Mouse (Mus musculus) intestine, postnatal 0 days (tissue): ENCODE data around the gene Ass1. TPM values are rescaled to one million over a fixed set of nuclear protein-coding genes. Genes with fewer than 3 reads are reported as not detected.

Experiments
- ATAC-seq: fragments of 200-750 bp; cut with Nextera tagmentation; 2 replicates; pipeline ENCODE4 v1.8.0; 2017; ENCODE audit warnings: mild to moderate bottlenecking, moderate TSS enrichment, moderate library complexity
- H3K27ac ChIP-seq: fragments of 300-500 bp; sonication (generic); 2 replicates; pipeline ENCODE4 v1.5.1; 2014; ENCODE audit warnings: mild to moderate bottlenecking, low read depth, low read length, moderate library complexity
- H3K27me3 ChIP-seq: fragments of 300-500 bp; sonication (generic); replicated peaks from 2 replicates; pipeline ENCODE4 v1.6.1; 2014; ENCODE audit warnings: low read length, mixed read lengths; ENCODE audit not compliant: control insufficient read depth, insufficient read depth
- H3K36me3 ChIP-seq: fragments of 300-500 bp; sonication (generic); 2 replicates; pipeline ENCODE4 v1.6.1; 2014; ENCODE audit warnings: mild to moderate bottlenecking, moderate library complexity; ENCODE audit not compliant: control insufficient read depth, insufficient read depth
- H3K4me1 ChIP-seq: fragments of 300-500 bp; sonication (generic); replicated peaks from 2 replicates; pipeline ENCODE4 v1.6.1; 2014; ENCODE audit warnings: antibody characterized with exemption, low read length, mixed read lengths; ENCODE audit not compliant: control insufficient read depth, insufficient read depth
- H3K4me2 ChIP-seq: fragments of 300-500 bp; sonication (generic); replicated peaks from 2 replicates; pipeline ENCODE4 v1.6.1; 2014; ENCODE audit warnings: low read depth, mild to moderate bottlenecking, moderate library complexity
- H3K4me3 ChIP-seq: fragments of 300-500 bp; sonication (generic); 2 replicates; pipeline ENCODE4 v1.5.1; 2014; ENCODE audit warnings: low read depth, low read length
- H3K9ac ChIP-seq: fragments of 300-500 bp; sonication (generic); 2 replicates; pipeline ENCODE4 v1.6.1; 2014; ENCODE audit warnings: mild to moderate bottlenecking, low read depth, low read length
- H3K9me3 ChIP-seq: fragments of 300-500 bp; sonication (generic); 2 replicates; pipeline ENCODE4 v1.6.1; 2016; ENCODE audit warnings: mixed run types; ENCODE audit not compliant: control insufficient read depth
- CTCF ChIP-seq: sonication (generic); IDR thresholded peaks from 2 replicates; pipeline ENCODE4 v1.5.1; 2016; ENCODE audit warnings: low read depth, mild to moderate bottlenecking, control low read depth, antibody characterized with exemption, moderate library complexity
- WGBS: fragments of 180-500 bp; shearing (Covaris S2); extraction: QIAGEN DNeasy Blood & Tissue Kit; methylation state at CpG from one replicate; pipeline ENCODE4 v1.1.7; 2014; 5-methylcytosine and 5-hydroxymethylcytosine counted together
- polyA plus RNA-seq: library from polyadenylated mRNA; unstranded; fragments of >200 nt; fragmentation: Nextera tagmentation; extraction: Ambion mirVana; gene quantifications from 2 replicates; pipeline ENCODE4 v1.2.1, GENCODE M21; 2015

The Ass1 gene
- polyA plus RNA-seq, 1 experiment from 2014 or later = 492 TPM

- H3K4me3 ChIP-seq = no peak overlapping the region
- H3K27me3 ChIP-seq = no peaks in the 10 kb centered on the region
- TF ChIP-seq CTCF = no peak
- no peak overlapping the region for H3K4me2 ChIP-seq
- WGBS = 60% methylated on average over 3 of the region's 3 CpGs
- no peaks in the 10 kb centered on the region; the same call in 1 of the 2 replicates for H3K36me3 ChIP-seq
- no peak overlapping the region for H3K9ac ChIP-seq
- H3K4me1 ChIP-seq = peaks cover 14% of the 10 kb centered on the region; the same call in 1 of the 2 replicates
- H3K27ac ChIP-seq = no peak overlapping the region
- no peak for ATAC-seq
- H3K9me3 ChIP-seq = no peaks in the 10 kb centered on the region
These were observed 21.1 kb upstream of the Ass1 start for GRCm38 (mm10) chr2:31448756-31449440.

DNA sequence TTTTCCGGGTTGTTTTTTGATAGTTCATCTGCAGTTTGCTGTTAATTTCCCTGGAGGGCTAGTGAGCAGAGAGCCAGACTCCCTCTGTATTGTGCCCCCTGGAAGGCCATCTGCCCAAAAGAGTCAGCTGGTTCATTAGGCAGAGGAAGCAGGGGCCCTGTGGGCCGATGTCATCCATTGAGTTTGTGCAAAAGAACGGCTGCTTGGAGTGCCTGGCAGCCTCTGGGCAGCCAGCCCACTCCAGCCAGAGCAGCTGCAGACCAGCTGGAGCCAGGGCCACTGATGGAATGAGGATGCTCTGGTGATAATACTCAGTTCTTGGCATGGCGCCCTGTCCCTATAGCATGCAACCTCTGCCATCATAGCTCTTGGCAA, 20.6 kb upstream of the Ass1 start:
- no peak overlapping the region for H3K4me3 ChIP-seq
- ATAC-seq = no peak
- TF ChIP-seq CTCF = no peak
- H3K27me3 ChIP-seq = no peaks in the 10 kb centered on the region
- H3K4me2 ChIP-seq = no peak overlapping the region
- 66% methylated on average over 4 of the region's 4 CpGs for WGBS
- no peaks in the 10 kb centered on the region; the same call in 1 of the 2 replicates for H3K36me3 ChIP-seq
- H3K9me3 ChIP-seq = no peaks in the 10 kb centered on the region
- H3K27ac ChIP-seq = no peak overlapping the region
- no peak overlapping the region for H3K9ac ChIP-seq
- peaks cover 18% of the 10 kb centered on the region for H3K4me1 ChIP-seq

DNA sequence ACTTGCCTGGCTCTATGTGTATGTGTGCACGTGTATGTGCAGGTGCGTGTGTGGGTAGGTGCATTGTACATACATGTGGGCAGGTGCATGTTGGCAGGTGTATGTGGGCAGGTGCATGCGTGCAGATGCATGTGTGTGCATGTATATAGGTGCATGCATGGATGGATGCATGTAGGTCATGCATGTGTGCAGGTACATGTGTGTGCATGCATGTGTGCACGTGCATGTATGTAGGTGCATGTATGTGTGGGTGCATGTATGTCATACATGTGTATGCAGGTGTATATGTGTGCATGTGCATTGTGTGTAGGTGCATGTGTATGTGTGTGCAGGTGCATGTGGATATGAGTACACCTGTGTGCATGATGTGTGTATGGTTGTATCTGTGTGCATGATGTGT, 20.1 kb upstream of the Ass1 start:
- H3K9me3 ChIP-seq = no peaks in the 10 kb centered on the region
- no peaks in the 10 kb centered on the region for H3K27me3 ChIP-seq
- H3K27ac ChIP-seq = no peak overlapping the region
- H3K4me3 ChIP-seq = no peak overlapping the region
- TF ChIP-seq CTCF = no peak
- H3K4me1 ChIP-seq = peaks cover 23% of the 10 kb centered on the region
- H3K4me2 ChIP-seq = no peak overlapping the region
- WGBS = 89% methylated on average over 4 of the region's 4 CpGs
- H3K9ac ChIP-seq = no peak overlapping the region
- ATAC-seq = no peak
- H3K36me3 ChIP-seq = no peaks in the 10 kb centered on the region; the same call in 1 of the 2 replicates

GRCm38 (mm10) chr2:31450661-31451060, 19.3 kb upstream of the Ass1 start:
- Histone ChIP-seq H3K36me3 (no peaks in the 10 kb centered on the region; the same call in 1 of the 2 replicates), H3K27me3 (no peaks in the 10 kb centered on the region), H3K9ac (no peak overlapping the region), H3K4me2 (no peak overlapping the region), H3K4me3 (no peak overlapping the region), H3K4me1 (peaks cover 23% of the 10 kb centered on the region), H3K27ac (no peak overlapping the region), H3K9me3 (no peaks in the 10 kb centered on the region)
- no peak for ATAC-seq
- no peak for TF ChIP-seq CTCF
- WGBS = 70% methylated on average over 3 of the region's 3 CpGs

- H3K4me1 ChIP-seq = peaks cover 23% of the 10 kb centered on the region
- WGBS = 45% methylated on average over 1 of the region's 1 CpGs
These were observed 18.5 kb upstream of the Ass1 start for GRCm38 (mm10) chr2:31451530-31451929.

GRCm38 (mm10) chr2:31453011-31453410, 17.0 kb upstream of the Ass1 start:
- no peak for ATAC-seq
- Histone ChIP-seq H3K27me3 (no peaks in the 10 kb centered on the region), H3K9me3 (no peaks in the 10 kb centered on the region), H3K27ac (peak overlapping the region; percentile 81), H3K4me1 (peaks cover 23% of the 10 kb centered on the region), H3K4me3 (no peak overlapping the region), H3K9ac (no peak overlapping the region), H3K4me2 (peak overlapping the region; percentile 30), H3K36me3 (no peaks in the 10 kb centered on the region; the same call in 1 of the 2 replicates)
- no peak for TF ChIP-seq CTCF
- 57% methylated on average over 13 of the region's 13 CpGs for WGBS

More at GRCm38 (mm10) chr2:31451530-31451929, 18.5 kb upstream of the Ass1 start:
- no peak overlapping the region for H3K9ac ChIP-seq
- TF ChIP-seq CTCF = no peak
- no peaks in the 10 kb centered on the region for H3K27me3 ChIP-seq
- H3K4me2 ChIP-seq = no peak overlapping the region
- no peaks in the 10 kb centered on the region; the same call in 1 of the 2 replicates for H3K36me3 ChIP-seq
- no peaks in the 10 kb centered on the region for H3K9me3 ChIP-seq
- ATAC-seq = no peak
- H3K27ac ChIP-seq = no peak overlapping the region
- no peak overlapping the region for H3K4me3 ChIP-seq
